Mouse (Mus musculus) intestine, embryonic 15.5 days (tissue): ENCODE results near the gene Mnat1. TPM values are rescaled to one million over a fixed set of nuclear protein-coding genes. Genes with fewer than 3 reads are reported as not detected.

ENCODE experiments used
- ATAC-seq: fragments of 200-750 bp; cut with Nextera tagmentation; 2 replicates; pipeline ENCODE4 v1.8.0; 2017; ENCODE audit warnings: moderate TSS enrichment, moderate library complexity
- H3K27ac ChIP-seq: fragments of 300-500 bp; sonication (generic); 2 replicates; pipeline ENCODE4 v1.5.1; 2015; ENCODE audit warnings: mild to moderate bottlenecking, inconsistent platforms
- H3K27me3 ChIP-seq: fragments of 300-500 bp; sonication (generic); replicated peaks from 2 replicates; pipeline ENCODE4 v1.6.1; 2015; ENCODE audit warnings: inconsistent platforms
- H3K36me3 ChIP-seq: fragments of 300-500 bp; sonication (generic); 2 replicates; pipeline ENCODE4 v1.6.1; 2015; ENCODE audit warnings: inconsistent platforms
- H3K4me1 ChIP-seq: fragments of 300-500 bp; sonication (generic); replicated peaks from 2 replicates; pipeline ENCODE4 v1.6.1; 2015; ENCODE audit warnings: inconsistent platforms
- H3K4me2 ChIP-seq: fragments of 300-500 bp; sonication (generic); replicated peaks from 2 replicates; pipeline ENCODE4 v1.6.1; 2015; ENCODE audit warnings: mild to moderate bottlenecking, inconsistent platforms
- H3K4me3 ChIP-seq: fragments of 300-500 bp; sonication (generic); replicated peaks from 2 replicates; pipeline ENCODE4 v1.5.1; 2015; ENCODE audit warnings: inconsistent platforms
- H3K9ac ChIP-seq: fragments of 300-500 bp; sonication (generic); 2 replicates; pipeline ENCODE4 v1.6.1; 2015; ENCODE audit warnings: inconsistent platforms
- H3K9me3 ChIP-seq: fragments of 300-500 bp; sonication (generic); 2 replicates; pipeline ENCODE4 v1.6.1; 2016; ENCODE audit warnings: inconsistent platforms
- WGBS: fragments of 180-500 bp; shearing (Covaris S2); methylation state at CpG from one replicate; pipeline ENCODE4 v1.1.7; 2015; 5-methylcytosine and 5-hydroxymethylcytosine counted together
- polyA plus RNA-seq: library from polyadenylated mRNA; unstranded; fragments of >200 nt; fragmentation: Nextera tagmentation; extraction: Ambion mirVana; gene quantifications from 2 replicates; pipeline ENCODE4 v1.2.1, GENCODE M21; 2015

The Mnat1 gene
- polyA plus RNA-seq, 1 experiment from 2014 or later: 23.3 TPM

GRCm38 (mm10) chr12:73300531-73300930 is 177.0 kb downstream of the Mnat1 start:
- no peak for ATAC-seq
- Histone ChIP-seq H3K4me1 (no peaks in the 10 kb centered on the region), H3K9ac (no peak overlapping the region), H3K36me3 (0 out of 2 replicates have a peak, but pooled peaks cover 2% of the 10 kb centered on the region), H3K4me2 (no peak overlapping the region), H3K9me3 (no peaks in the 10 kb centered on the region), H3K27me3 (no peaks in the 10 kb centered on the region), H3K4me3 (no peak overlapping the region), H3K27ac (no peak overlapping the region)
- 83% methylated on average over 2 of the region's 2 CpGs for WGBS

GRCm38 (mm10) chr12:73304636-73305035 is 181.1 kb downstream of the Mnat1 start:
- Histone ChIP-seq H3K4me3 (no peak overlapping the region), H3K36me3 (0 out of 2 replicates have a peak, but pooled peaks cover 2% of the 10 kb centered on the region), H3K9ac (no peak overlapping the region), H3K27ac (no peak overlapping the region), H3K27me3 (no peaks in the 10 kb centered on the region), H3K9me3 (no peaks in the 10 kb centered on the region), H3K4me1 (no peaks in the 10 kb centered on the region), H3K4me2 (no peak overlapping the region)
- WGBS: 68% methylated on average over 4 of the region's 4 CpGs
- ATAC-seq: no peak

- no peaks in the 10 kb centered on the region for H3K36me3 ChIP-seq
- H3K27me3 ChIP-seq: no peaks in the 10 kb centered on the region
- no peak overlapping the region for H3K27ac ChIP-seq
- WGBS: 94% methylated on average over 4 of the region's 4 CpGs
- H3K4me3 ChIP-seq: no peak overlapping the region
- H3K9ac ChIP-seq: no peak overlapping the region
- ATAC-seq: no peak
- H3K4me2 ChIP-seq: no peak overlapping the region
- no peaks in the 10 kb centered on the region for H3K9me3 ChIP-seq
- no peaks in the 10 kb centered on the region for H3K4me1 ChIP-seq
Observed at GRCm38 (mm10) chr12:73307750-73308149, 184.2 kb downstream of the Mnat1 start.

- ATAC-seq: no peak
- H3K36me3 ChIP-seq: no peaks in the 10 kb centered on the region
- 77% methylated on average over 2 of the region's 2 CpGs for WGBS
Observed at GRCm38 (mm10) chr12:73308711-73309110, 185.2 kb downstream of the Mnat1 start.

GRCm38 (mm10) chr12:73317706-73318686 is 194.5 kb downstream of the Mnat1 start:
- Histone ChIP-seq H3K27me3 (no peaks in the 10 kb centered on the region), H3K4me1 (no peaks in the 10 kb centered on the region), H3K27ac (no peak overlapping the region), H3K36me3 (no peaks in the 10 kb centered on the region), H3K4me3 (no peak overlapping the region), H3K9ac (no peak overlapping the region), H3K4me2 (no peak overlapping the region), H3K9me3 (no peaks in the 10 kb centered on the region)
- 89% methylated on average over 7 of the region's 7 CpGs for WGBS
- ATAC-seq: no peak

More at GRCm38 (mm10) chr12:73308711-73309110, 185.2 kb downstream of the Mnat1 start:
- Histone ChIP-seq H3K4me2 (no peak overlapping the region), H3K27ac (no peak overlapping the region), H3K27me3 (no peaks in the 10 kb centered on the region), H3K4me1 (no peaks in the 10 kb centered on the region), H3K4me3 (no peak overlapping the region), H3K9ac (no peak overlapping the region), H3K9me3 (no peaks in the 10 kb centered on the region)

Other genes with a start within 250 kb of the Mnat1 start
- not detected in 2 replicates for gene Six6, start 183.8 kb upstream of the Mnat1 start, polyA plus RNA-seq
- 1.1 and 1.7 TPM in 2 replicates for gene 4930447C04Rik, start 182.9 kb upstream of the Mnat1 start, polyA plus RNA-seq
- gene Six1, start 69.8 kb upstream of the Mnat1 start, polyA plus RNA-seq: 0.19 and 0.40 TPM in 2 replicates
- gene Six4, start 10.3 kb upstream of the Mnat1 start, polyA plus RNA-seq: 0.37 and 0.55 TPM in 2 replicates
- 16.5 and 16.6 TPM in 2 replicates for gene Trmt5, start 163.0 kb downstream of the Mnat1 start, polyA plus RNA-seq
- gene Slc38a6, start 163.1 kb downstream of the Mnat1 start, polyA plus RNA-seq: 7.0 and 7.3 TPM in 2 replicates